Mouse (Mus musculus) ES-Bruce4 (cell line): ENCODE measurements around the gene Gm39653.

Experiments
- CTCF ChIP-seq: IDR thresholded peaks from one replicate; pipeline ENCODE4 v1.8.1; 2011; ENCODE audit warnings: low read depth, low read length
- EP300 ChIP-seq: IDR thresholded peaks from 2 replicates; pipeline ENCODE4 v1.6.1; 2011; ENCODE audit warnings: low read depth, low read length; ENCODE audit not compliant: insufficient read depth

- TF ChIP-seq CTCF (no peak), EP300 (no peak)
These were observed 48.7 kb upstream of the Gm39653 start for GRCm38 (mm10) chr1:63567031-63567430.
